Mouse (Mus musculus) lung, adult 18-20 months (tissue): ENCODE measurements at regions not wholly inside any gene's neighbourhood (a gene's known extent, or its start where the extent isn't known, plus 50 kb on each side); places are given as distances from the start of the nearest gene placed in this dataset.

ENCODE experiments used
- DNase-seq, 2 experiments: peaks; one replicate each; pipeline ENCODE4 v3.0.0; 2022; ENCODE audit warnings: mixed read lengths in 2 of 2

- DNase-seq, result no peak
Measured at GRCm38 (mm10) chr8:90499315-90499714, 151.2 kb upstream of the Tox3 start.

GRCm38 (mm10) chr8:90496658-90497163 is 148.6 kb upstream of the Tox3 start:
- DNase-seq, result no peak

GRCm38 (mm10) chr8:90495943-90496371 is 147.8 kb upstream of the Tox3 start:
- DNase-seq, result no peak

GRCm38 (mm10) chr8:90492521-90493225 is 144.5 kb upstream of the Tox3 start:
- no peak for DNase-seq

- DNase-seq, result no peak
Measured at GRCm38 (mm10) chr8:90491691-90492090, 143.5 kb upstream of the Tox3 start.

GRCm38 (mm10) chr8:90490734-90491441 is 142.7 kb upstream of the Tox3 start:
- no peak for DNase-seq

- DNase-seq, result no peak
Measured at GRCm38 (mm10) chr8:90486556-90486955, 138.4 kb upstream of the Tox3 start.

GRCm38 (mm10) chr8:90478149-90478548 is 130.0 kb upstream of the Tox3 start:
- no peak for DNase-seq

GRCm38 (mm10) chr8:90474066-90474465 is 125.9 kb upstream of the Tox3 start:
- DNase-seq, result no peak

GRCm38 (mm10) chr8:90470826-90471225 is 122.7 kb upstream of the Tox3 start:
- no peak for DNase-seq

- DNase-seq, result peak; percentile 12 to 16
Measured at GRCm38 (mm10) chr8:90463708-90464107, 115.6 kb upstream of the Tox3 start.

- DNase-seq, result no peak
Measured at GRCm38 (mm10) chr8:90455321-90455720, 107.2 kb upstream of the Tox3 start.

- no peak for DNase-seq
Measured at GRCm38 (mm10) chr8:90454130-90454529, 106.0 kb upstream of the Tox3 start.

- no peak for DNase-seq
Measured at GRCm38 (mm10) chr8:90441058-90441851, 93.1 kb upstream of the Tox3 start.

GRCm38 (mm10) chr8:90414021-90414420 is 65.9 kb upstream of the Tox3 start:
- no peak for DNase-seq
